Mouse (Mus musculus): ENCODE data around the gene Adamts8.

GRCm38 (mm10) chr9:30934827-30935226 is 7.5 kb upstream of the Adamts8 start:
- TF ChIP-seq POLR2A (IDR thresholded peaks at IDR 0.05; ENCODE audit: borderline replicate concordance, control insufficient read depth, low read depth, low read length) (no peak), CTCF (IDR thresholded peaks at IDR 0.05; ENCODE audit: control insufficient read depth, insufficient read depth, low read length) (no peak)
